27 mouse cellular contexts compared by ENCODE assay signal in the genomic region with DNA sequence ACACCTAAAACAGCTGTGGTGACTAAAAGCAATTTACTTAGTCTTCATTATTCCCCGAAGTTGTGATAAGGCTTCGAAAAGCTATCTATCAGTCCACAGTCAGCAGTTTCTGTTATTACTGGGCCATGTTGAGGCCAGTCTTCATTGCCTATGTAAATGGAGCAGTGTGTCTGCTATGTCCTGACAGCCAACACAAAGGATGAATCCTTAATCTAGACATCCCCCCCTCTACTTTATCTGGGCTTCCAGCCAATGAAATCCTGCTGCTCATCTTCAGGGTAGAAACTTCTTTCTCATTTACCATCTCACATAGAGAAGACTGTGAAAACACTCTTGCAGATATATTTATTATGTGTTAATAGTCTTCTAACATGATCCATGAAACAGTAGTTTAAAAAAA.
A peak's percentile ranks its signal among the peaks of the same experiment; 100 is the strongest.
DNase-seq lines count a peak whose midpoint lies in the region; ATAC-seq lines count a peak whose summit lies in the region.
"Had no signal": no experiment of that assay in that cellular context is flagged by ENCODE, and none has a peak within 500 bp of the region (broad histone marks: within the 10 kb centered on the region; RNA-seq: fewer than 3 reads in every experiment).

No protein-coding gene starts in this region.

- no peaks in the 10 kb centered on the region for H3K4me1 ChIP-seq in forebrain, embryonic 13.5 days
- H3K4me1 ChIP-seq in forebrain, embryonic 10.5 days = no peaks in the 10 kb centered on the region
- H3K4me1 ChIP-seq in hindbrain, embryonic 15.5 days (replicated peaks) = no peaks in the 10 kb centered on the region
- H3K4me1 ChIP-seq in hindbrain, embryonic 10.5 days (replicated peaks) = no peaks in the 10 kb centered on the region
- H3K4me1 ChIP-seq in midbrain, embryonic 14.5 days (ENCODE audit: control insufficient read depth, insufficient read depth, low read length) = no peaks in the 10 kb centered on the region
- no peaks in the 10 kb centered on the region for H3K4me1 ChIP-seq in midbrain, embryonic 16.5 days (ENCODE audit: control insufficient read depth, insufficient read depth, low read length)
- H3K4me1 ChIP-seq: embryonic facial prominence, embryonic 13.5 days; heart, embryonic 12.5 days; kidney, embryonic 15.5 days; limb, embryonic 13.5 days; megakaryocyte, embryonic 14.5 days had no signal

- H3K9ac ChIP-seq in forebrain, embryonic 13.5 days = no peak overlapping the region
- no peak overlapping the region for H3K9ac ChIP-seq in hindbrain, embryonic 15.5 days
- H3K9ac ChIP-seq in midbrain, embryonic 14.5 days (replicated peaks; ENCODE audit: low read length) = no peak overlapping the region
- H3K9ac ChIP-seq in midbrain, embryonic 16.5 days (ENCODE audit: low read depth, low read length) = no peak overlapping the region
- H3K9ac ChIP-seq: embryonic facial prominence, embryonic 13.5 days; forebrain, postnatal 0 days; heart, embryonic 12.5 days; kidney, embryonic 15.5 days; limb, embryonic 13.5 days had no signal

- 90% methylated on average over 2 of the region's 2 CpGs for WGBS in forebrain, embryonic 13.5 days
- WGBS in forebrain, embryonic 10.5 days = 93% methylated on average over 2 of the region's 2 CpGs
- WGBS in hindbrain, embryonic 15.5 days = 61% methylated on average over 2 of the region's 2 CpGs
- 97% methylated on average over 2 of the region's 2 CpGs for WGBS in hindbrain, embryonic 10.5 days
- WGBS in midbrain, embryonic 14.5 days = 77% methylated on average over 2 of the region's 2 CpGs
- WGBS in midbrain, embryonic 16.5 days = 84% methylated on average over 2 of the region's 2 CpGs

- no peak overlapping the region for H3K4me3 ChIP-seq in forebrain, embryonic 13.5 days
- no peak overlapping the region for H3K4me3 ChIP-seq in forebrain, embryonic 10.5 days
- no peak overlapping the region for H3K4me3 ChIP-seq in hindbrain, embryonic 15.5 days
- H3K4me3 ChIP-seq in hindbrain, embryonic 10.5 days = no peak overlapping the region
- no peak overlapping the region for H3K4me3 ChIP-seq in midbrain, embryonic 14.5 days (replicated peaks; ENCODE audit: low read depth, low read length)
- no peak overlapping the region for H3K4me3 ChIP-seq in midbrain, embryonic 16.5 days (ENCODE audit: low read depth, low read length)
- H3K4me3 ChIP-seq: embryonic facial prominence, embryonic 13.5 days; erythroblast, embryonic 14.5 days; heart, adult 2 months; heart, embryonic 12.5 days; kidney, embryonic 15.5 days; left cerebral cortex, adult 2 months; limb, embryonic 13.5 days; megakaryocyte, embryonic 14.5 days had no signal

- no peak for DNase-seq in forebrain, embryonic 10.5 days (ENCODE audit: extremely low spot score, low spot score)
- DNase-seq in hindbrain, embryonic 10.5 days (ENCODE audit: low spot score) = no peak
- peak; percentile 7 for DNase-seq in midbrain, embryonic 14.5 days
- DNase-seq in right cerebral cortex, postnatal 10 days (ENCODE audit: low spot score in 2 of 2) = no peak
- DNase-seq: adrenal gland, postnatal 14 days; cerebellum, adult 2 months; embryo, embryonic 11 days; forebrain, postnatal 0 days; heart, adult 2 months; heart, postnatal 4 days; kidney, adult 18-20 months; kidney, postnatal 25 days; lung, postnatal 4 days; spleen, adult 18-20 months; thymus, postnatal 14 days had no signal

- no peaks in the 10 kb centered on the region for H3K27me3 ChIP-seq in forebrain, embryonic 13.5 days
- H3K27me3 ChIP-seq in forebrain, embryonic 10.5 days (ENCODE audit: poor library complexity, severe bottlenecking) = no peaks in the 10 kb centered on the region
- H3K27me3 ChIP-seq in hindbrain, embryonic 15.5 days = no peaks in the 10 kb centered on the region
- H3K27me3 ChIP-seq in hindbrain, embryonic 10.5 days (ENCODE audit: insufficient read depth, poor library complexity, severe bottlenecking) = no peaks in the 10 kb centered on the region
- H3K27me3 ChIP-seq in midbrain, embryonic 14.5 days (ENCODE audit: control insufficient read depth, insufficient read depth, low read length) = no peaks in the 10 kb centered on the region
- H3K27me3 ChIP-seq in midbrain, embryonic 16.5 days (ENCODE audit: control insufficient read depth, insufficient read depth, low read depth, low read length) = no peaks in the 10 kb centered on the region
- H3K27me3 ChIP-seq: embryonic facial prominence, embryonic 13.5 days; heart, embryonic 12.5 days; kidney, embryonic 15.5 days; limb, embryonic 13.5 days; megakaryocyte, embryonic 14.5 days had no signal

- no peak overlapping the region for H3K27ac ChIP-seq in forebrain, embryonic 13.5 days
- no peak overlapping the region for H3K27ac ChIP-seq in forebrain, embryonic 10.5 days
- H3K27ac ChIP-seq in hindbrain, embryonic 15.5 days (replicated peaks) = no peak overlapping the region
- no peak overlapping the region for H3K27ac ChIP-seq in hindbrain, embryonic 10.5 days
- H3K27ac ChIP-seq in midbrain, embryonic 14.5 days (replicated peaks; ENCODE audit: low read depth, low read length) = no peak overlapping the region
- no peak overlapping the region for H3K27ac ChIP-seq in midbrain, embryonic 16.5 days (ENCODE audit: low read length)
- H3K27ac ChIP-seq: embryonic facial prominence, embryonic 13.5 days; heart, adult 2 months; kidney, embryonic 15.5 days; left cerebral cortex, adult 2 months; limb, embryonic 13.5 days had no signal

- ATAC-seq in forebrain, embryonic 13.5 days = peak; percentile 41; the same call in 1 of the 2 replicates
- peak; percentile 56; the same call in 1 of the 2 replicates for ATAC-seq in hindbrain, embryonic 15.5 days (ENCODE audit: low FRiP score, low read depth)
- no peak for ATAC-seq in midbrain, embryonic 14.5 days (ENCODE audit: low FRiP score, low TSS enrichment)
- no peak for ATAC-seq in midbrain, embryonic 16.5 days
- ATAC-seq: CD4-positive, CD25-positive, alpha-beta regulatory T cell, adult 4 months; forebrain, postnatal 0 days had no signal

- no peaks in the 10 kb centered on the region; the same call in 1 of the 2 replicates for H3K9me3 ChIP-seq in forebrain, embryonic 13.5 days (replicated peaks)
- H3K9me3 ChIP-seq in forebrain, embryonic 10.5 days = no peaks in the 10 kb centered on the region
- H3K9me3 ChIP-seq in hindbrain, embryonic 15.5 days = no peaks in the 10 kb centered on the region
- H3K9me3 ChIP-seq in hindbrain, embryonic 10.5 days = no peaks in the 10 kb centered on the region
- H3K9me3 ChIP-seq in midbrain, embryonic 14.5 days (ENCODE audit: control insufficient read depth, low read length) = no peaks in the 10 kb centered on the region
- H3K9me3 ChIP-seq in midbrain, embryonic 16.5 days (replicated peaks; ENCODE audit: control insufficient read depth, low read length, poor library complexity, severe bottlenecking) = no peaks in the 10 kb centered on the region
- H3K9me3 ChIP-seq: embryonic facial prominence, embryonic 13.5 days; heart, embryonic 12.5 days; kidney, embryonic 15.5 days; limb, embryonic 13.5 days; megakaryocyte, embryonic 14.5 days had no signal

- H3K4me2 ChIP-seq in forebrain, embryonic 13.5 days = no peak overlapping the region
- H3K4me2 ChIP-seq in hindbrain, embryonic 15.5 days = no peak overlapping the region
- H3K4me2 ChIP-seq in midbrain, embryonic 14.5 days (ENCODE audit: low read length) = no peak overlapping the region
- no peak overlapping the region for H3K4me2 ChIP-seq in midbrain, embryonic 16.5 days (ENCODE audit: low read length)
- H3K4me2 ChIP-seq: embryonic facial prominence, embryonic 13.5 days; heart, embryonic 12.5 days; kidney, embryonic 15.5 days; limb, embryonic 13.5 days; liver, embryonic 11.5 days had no signal

- H3K36me3 ChIP-seq in forebrain, embryonic 13.5 days (ENCODE audit: poor library complexity, severe bottlenecking) = no peaks in the 10 kb centered on the region
- H3K36me3 ChIP-seq in forebrain, embryonic 10.5 days (replicated peaks) = no peaks in the 10 kb centered on the region
- H3K36me3 ChIP-seq in hindbrain, embryonic 15.5 days = no peaks in the 10 kb centered on the region
- H3K36me3 ChIP-seq in hindbrain, embryonic 10.5 days = no peaks in the 10 kb centered on the region
- no peaks in the 10 kb centered on the region for H3K36me3 ChIP-seq in midbrain, embryonic 14.5 days (ENCODE audit: control insufficient read depth, insufficient read depth, low read length)
- no peaks in the 10 kb centered on the region for H3K36me3 ChIP-seq in midbrain, embryonic 16.5 days (ENCODE audit: control insufficient read depth, insufficient read depth, low read length)
- H3K36me3 ChIP-seq: embryonic facial prominence, embryonic 13.5 days; heart, embryonic 12.5 days; kidney, embryonic 15.5 days; limb, embryonic 13.5 days had no signal

Comparison
In these comparisons a context has a peak if more than half of its experiments do, and no peak if none do; other contexts are left out.
1. ATAC-seq: peak in forebrain, embryonic 13.5 days (single experiment) and hindbrain, embryonic 15.5 days (single experiment); none in midbrain, embryonic 14.5 days (single experiment) and midbrain, embryonic 16.5 days (single experiment).